Mouse (Mus musculus): Measurements from ENCODE around the gene BC035044. TPM values are rescaled to one million over a fixed set of nuclear protein-coding genes. Genes with fewer than 3 reads are reported as not detected.
"Not testable (repeated sequence)": the region's sequence is repeated elsewhere in the genome, so short reads cannot be mapped to it uniquely, and the experiment has no call there.

Gene BC035044
- polyA plus RNA-seq (2012; rRNA removed) = 0.52 and 0.74 TPM in 2 replicates

GRCm38 (mm10) chr6:128890948-128891355 is at the start of gene BC035044:
Gene BC035044 (minus strand): TSS chr6:128891126.
- no peak within 1 kb of the TSS for H3K4me3 ChIP-seq (ENCODE audit: low read depth, low read length)
- WGBS = 79% methylated on average over 2 of the region's 2 CpGs
- peak within 1 kb of the TSS; percentile 65; the same call in 1 of the 2 replicates for H3K27ac ChIP-seq (ENCODE audit: insufficient read depth, low read depth, low read length)
- H3K36me3 ChIP-seq (ENCODE audit: control insufficient read depth, insufficient read depth, low read length) = no peaks in the 10 kb centered on the region
- no peak for TF ChIP-seq CTCF (IDR thresholded peaks at IDR 0.05; ENCODE audit: extremely low read depth, insufficient read length, insufficient replicate concordance, low read depth, low read length)
- no peak for TF ChIP-seq POLR2A (IDR thresholded peaks at IDR 0.05; ENCODE audit: low read depth, low read length)
- H3K27me3 ChIP-seq (ENCODE audit: control insufficient read depth, insufficient read depth, low read length) = no peaks in the 10 kb centered on the region
- no peaks in the 10 kb centered on the region for H3K4me1 ChIP-seq (ENCODE audit: control insufficient read depth, insufficient read depth, insufficient read length, low read length)

- not testable (repeated sequence) for H3K4me3 ChIP-seq (ENCODE audit: low read depth, low read length); H3K27ac ChIP-seq (ENCODE audit: insufficient read depth, low read depth, low read length); H3K36me3 ChIP-seq (ENCODE audit: control insufficient read depth, insufficient read depth, low read length); H3K4me1 ChIP-seq (ENCODE audit: control insufficient read depth, insufficient read depth, insufficient read length, low read length); H3K27me3 ChIP-seq (ENCODE audit: control insufficient read depth, insufficient read depth, low read length)
- 46% methylated on average over 5 of the region's 13 CpGs for WGBS
These were observed 45.2 kb upstream of the BC035044 start for GRCm38 (mm10) chr6:128935889-128936665.

- not testable (repeated sequence) for H3K27me3 ChIP-seq (ENCODE audit: control insufficient read depth, insufficient read depth, low read length); H3K36me3 ChIP-seq (ENCODE audit: control insufficient read depth, insufficient read depth, low read length); H3K4me1 ChIP-seq (ENCODE audit: control insufficient read depth, insufficient read depth, insufficient read length, low read length); H3K4me3 ChIP-seq (ENCODE audit: low read depth, low read length); H3K27ac ChIP-seq (ENCODE audit: insufficient read depth, low read depth, low read length)
- 88% methylated on average over 4 of the region's 4 CpGs for WGBS
These were observed 43.2 kb upstream of the BC035044 start, which contains the start of gene Clec2g for GRCm38 (mm10) chr6:128934081-128934480. Gene Clec2g (plus strand): TSS chr6:128934381.

GRCm38 (mm10) chr6:128933050-128933449 is 42.1 kb upstream of the BC035044 start:
- 56% methylated on average over 2 of the region's 2 CpGs for WGBS
- Histone ChIP-seq H3K4me3 (ENCODE audit: low read depth, low read length) (no peak overlapping the region), H3K4me1 (ENCODE audit: control insufficient read depth, insufficient read depth, insufficient read length, low read length) (no peaks in the 10 kb centered on the region), H3K27me3 (ENCODE audit: control insufficient read depth, insufficient read depth, low read length) (no peaks in the 10 kb centered on the region), H3K36me3 (ENCODE audit: control insufficient read depth, insufficient read depth, low read length) (no peaks in the 10 kb centered on the region), H3K27ac (ENCODE audit: insufficient read depth, low read depth, low read length) (no peak overlapping the region)
- TF ChIP-seq CTCF (IDR thresholded peaks at IDR 0.05; ENCODE audit: extremely low read depth, insufficient read length, insufficient replicate concordance, low read depth, low read length) (no peak), POLR2A (IDR thresholded peaks at IDR 0.05; ENCODE audit: low read depth, low read length) (no peak)

- peaks cover 8% of the 10 kb centered on the region for H3K36me3 ChIP-seq (ENCODE audit: control insufficient read depth, insufficient read depth, low read length)
- WGBS = 45% methylated on average over 2 of the region's 2 CpGs
- TF ChIP-seq CTCF (IDR thresholded peaks at IDR 0.05; ENCODE audit: extremely low read depth, insufficient read length, insufficient replicate concordance, low read depth, low read length) = no peak
- TF ChIP-seq POLR2A (IDR thresholded peaks at IDR 0.05; ENCODE audit: low read depth, low read length) = no peak
- no peaks in the 10 kb centered on the region for H3K27me3 ChIP-seq (ENCODE audit: control insufficient read depth, insufficient read depth, low read length)
- no peak overlapping the region for H3K4me3 ChIP-seq (ENCODE audit: low read depth, low read length)
- no peak overlapping the region for H3K27ac ChIP-seq (ENCODE audit: insufficient read depth, low read depth, low read length)
- 0 out of 2 replicates have a peak, but pooled peaks cover 2% of the 10 kb centered on the region for H3K4me1 ChIP-seq (ENCODE audit: control insufficient read depth, insufficient read depth, insufficient read length, low read length)
These were observed 26.4 kb upstream of the BC035044 start for GRCm38 (mm10) chr6:128917322-128917721.

DNA sequence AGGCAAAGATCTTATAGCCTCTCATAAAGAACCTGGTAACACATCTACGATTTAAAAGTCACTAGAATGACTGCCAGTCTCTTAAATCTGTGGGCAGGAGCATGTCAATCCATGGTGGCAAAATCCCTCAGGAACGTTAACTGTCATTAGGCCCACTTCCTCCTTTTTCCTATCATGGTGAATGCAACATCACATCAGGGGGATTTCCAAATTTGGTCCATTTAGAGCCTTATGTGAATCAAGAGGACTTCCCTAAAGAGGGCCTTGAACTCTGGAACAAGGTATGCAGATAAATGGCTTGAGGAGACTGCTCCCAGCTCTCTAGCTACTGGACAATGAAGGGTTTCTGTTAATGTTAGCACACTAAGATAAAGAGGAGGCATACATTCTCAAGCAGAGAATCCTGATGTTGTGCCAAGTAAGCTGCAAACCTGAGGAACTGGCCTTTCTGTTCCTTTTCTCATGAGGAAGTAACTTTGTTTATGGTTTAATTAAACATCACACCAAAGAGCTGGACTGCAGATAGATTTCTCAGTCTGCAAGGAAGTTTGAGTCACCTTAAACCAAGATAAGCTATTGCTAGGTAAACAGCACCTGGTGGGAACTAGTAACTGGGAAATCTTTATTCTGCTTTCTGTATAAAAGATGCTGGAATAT is 22.8 kb upstream of the BC035044 start:
- TF ChIP-seq CTCF (IDR thresholded peaks at IDR 0.05; ENCODE audit: extremely low read depth, insufficient read length, insufficient replicate concordance, low read depth, low read length) (no peak), POLR2A (IDR thresholded peaks at IDR 0.05; ENCODE audit: low read depth, low read length) (no peak)
- 25% methylated on average over 2 of the region's 2 CpGs for WGBS
- Histone ChIP-seq H3K4me3 (ENCODE audit: low read depth, low read length) (no peak overlapping the region), H3K4me1 (ENCODE audit: control insufficient read depth, insufficient read depth, insufficient read length, low read length) (0 out of 2 replicates have a peak, but pooled peaks cover 2% of the 10 kb centered on the region), H3K27me3 (ENCODE audit: control insufficient read depth, insufficient read depth, low read length) (no peaks in the 10 kb centered on the region), H3K36me3 (ENCODE audit: control insufficient read depth, insufficient read depth, low read length) (no peaks in the 10 kb centered on the region), H3K27ac (ENCODE audit: insufficient read depth, low read depth, low read length) (peak overlapping the region; percentile 64)

DNA sequence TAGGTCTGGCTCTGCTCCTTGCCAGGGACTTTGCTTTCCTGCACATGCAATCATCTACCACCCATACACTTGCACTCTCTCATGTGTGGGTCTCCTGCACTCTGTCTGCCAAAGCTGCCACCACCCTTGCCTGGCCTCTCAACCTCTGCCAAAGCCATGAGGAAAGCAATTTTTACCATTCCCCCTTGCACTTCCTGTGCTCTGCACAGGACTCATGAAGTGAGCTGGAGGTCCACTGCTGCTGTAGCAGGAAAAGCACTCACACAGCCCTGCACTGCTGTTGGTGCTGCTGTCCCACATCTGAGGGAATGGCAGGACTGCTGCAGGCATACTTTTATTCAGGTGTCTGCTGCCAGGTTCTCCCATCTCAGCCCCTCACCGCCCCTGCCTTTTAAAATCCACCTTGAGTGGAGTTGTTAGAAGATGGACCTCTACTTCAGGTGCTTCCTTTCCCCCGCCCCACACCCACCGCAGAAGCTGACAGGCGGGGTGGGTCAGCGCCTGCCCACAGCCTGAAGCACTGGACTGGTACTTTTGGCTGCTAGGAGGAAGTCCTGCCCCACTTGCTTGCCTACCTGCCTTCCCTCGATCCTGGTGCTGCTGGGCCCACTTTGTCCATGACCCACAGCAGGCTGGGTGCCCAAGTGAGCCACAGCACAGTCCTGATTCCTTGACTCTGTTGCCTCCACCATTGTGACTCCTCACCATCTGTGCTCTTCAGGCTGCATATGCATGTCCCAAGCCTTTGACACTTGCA is 10.0 kb upstream of the BC035044 start:
- not testable (repeated sequence) for H3K36me3 ChIP-seq (ENCODE audit: control insufficient read depth, insufficient read depth, low read length); H3K4me3 ChIP-seq (ENCODE audit: low read depth, low read length); H3K4me1 ChIP-seq (ENCODE audit: control insufficient read depth, insufficient read depth, insufficient read length, low read length); H3K27me3 ChIP-seq (ENCODE audit: control insufficient read depth, insufficient read depth, low read length); H3K27ac ChIP-seq (ENCODE audit: insufficient read depth, low read depth, low read length)
- WGBS = 84% methylated on average over 6 of the region's 6 CpGs

All from small intestine, adult 2 months (tissue).